Mouse (Mus musculus) embryonic facial prominence, embryonic 14.5 days (tissue): ENCODE measurements at regions not wholly inside any gene's neighbourhood (a gene's known extent, or its start where the extent isn't known, plus 50 kb on each side); places are given as distances from the start of the nearest gene placed in this dataset.
A peak's percentile ranks its signal among the peaks of the same experiment; 100 is the strongest.

Source experiments
- ATAC-seq: fragments of 200-750 bp; cut with Nextera tagmentation; 2 replicates; pipeline ENCODE4 v1.8.0; 2017; ENCODE audit warnings: low read depth, moderate number of reproducible peaks, moderate TSS enrichment
- DNase-seq: peaks from one replicate; pipeline ENCODE4 v3.0.0-alpha.2; 2015; ENCODE audit warnings: low spot score
- H3K27ac ChIP-seq: fragments of 300-500 bp; sonication (generic); replicated peaks from 2 replicates; pipeline ENCODE4 v1.5.1; 2014; ENCODE audit warnings: low read depth, mild to moderate bottlenecking, low read length, moderate library complexity
- H3K27me3 ChIP-seq: fragments of 300-500 bp; sonication (generic); replicated peaks from 2 replicates; pipeline ENCODE4 v1.6.1; 2014; ENCODE audit warnings: low read length; ENCODE audit not compliant: control insufficient read depth, insufficient read depth
- H3K36me3 ChIP-seq: fragments of 300-500 bp; sonication (generic); 2 replicates; pipeline ENCODE4 v1.6.1; 2014; ENCODE audit warnings: low read length, mixed read lengths; ENCODE audit not compliant: control insufficient read depth, insufficient read depth
- H3K4me1 ChIP-seq: fragments of 300-500 bp; sonication (generic); 2 replicates; pipeline ENCODE4 v1.6.1; 2014; ENCODE audit warnings: antibody characterized with exemption, low read length; ENCODE audit not compliant: control insufficient read depth, insufficient read depth
- H3K4me2 ChIP-seq: fragments of 300-500 bp; sonication (generic); 2 replicates; pipeline ENCODE4 v1.6.1; 2014; ENCODE audit warnings: low read depth, mild to moderate bottlenecking, low read length, moderate library complexity, mixed read lengths
- H3K4me3 ChIP-seq: fragments of 300-500 bp; sonication (generic); 2 replicates; pipeline ENCODE4 v1.5.1; 2014; ENCODE audit warnings: low read depth, mild to moderate bottlenecking, low read length
- H3K9ac ChIP-seq: fragments of 300-500 bp; sonication (generic); 2 replicates; pipeline ENCODE4 v1.6.1; 2014; ENCODE audit warnings: low read depth, mild to moderate bottlenecking, low read length, moderate library complexity, mixed read lengths
- H3K9me3 ChIP-seq: fragments of 300-500 bp; sonication (generic); 2 replicates; pipeline ENCODE4 v1.6.1; 2016; ENCODE audit warnings: low read length; ENCODE audit not compliant: control insufficient read depth
- WGBS: fragments of 180-500 bp; shearing (Covaris S2); extraction: QIAGEN DNeasy Blood & Tissue Kit; methylation state at CpG from one replicate; pipeline ENCODE4 v1.1.7; 2014; 5-methylcytosine and 5-hydroxymethylcytosine counted together

GRCm38 (mm10) chr19:26339120-26339519 is 265.7 kb upstream of the Smarca2 start:
- no peaks in the 10 kb centered on the region for H3K36me3 ChIP-seq
- H3K4me1 ChIP-seq, result no peaks in the 10 kb centered on the region
- no peak overlapping the region for H3K4me2 ChIP-seq
- 78% methylated on average over 4 of the region's 4 CpGs for WGBS
- no peaks in the 10 kb centered on the region for H3K27me3 ChIP-seq
- ATAC-seq (no peak), DNase-seq (no peak)
- no peak overlapping the region for H3K4me3 ChIP-seq
- H3K9me3 ChIP-seq, result no peaks in the 10 kb centered on the region
- H3K27ac ChIP-seq, result no peak overlapping the region
- no peak overlapping the region for H3K9ac ChIP-seq

GRCm38 (mm10) chr19:26340155-26340554 is 264.7 kb upstream of the Smarca2 start:
- 45% methylated on average over 3 of the region's 3 CpGs for WGBS
- Histone ChIP-seq H3K36me3 (no peaks in the 10 kb centered on the region), H3K4me1 (no peaks in the 10 kb centered on the region), H3K9ac (no peak overlapping the region), H3K4me3 (no peak overlapping the region), H3K27me3 (no peaks in the 10 kb centered on the region), H3K4me2 (no peak overlapping the region), H3K27ac (no peak overlapping the region), H3K9me3 (no peaks in the 10 kb centered on the region)
- ATAC-seq (no peak; the same call in 1 of the 2 replicates), DNase-seq (peak; percentile 70)

- Histone ChIP-seq H3K4me3 (no peak overlapping the region), H3K27ac (no peak overlapping the region), H3K9me3 (no peaks in the 10 kb centered on the region), H3K4me2 (no peak overlapping the region), H3K4me1 (no peaks in the 10 kb centered on the region), H3K9ac (no peak overlapping the region), H3K36me3 (no peaks in the 10 kb centered on the region), H3K27me3 (no peaks in the 10 kb centered on the region)
- ATAC-seq (no peak), DNase-seq (no peak)
- 88% methylated on average over 7 of the region's 7 CpGs for WGBS
Observed at GRCm38 (mm10) chr19:26355054-26355453, 249.8 kb upstream of the Smarca2 start.

GRCm38 (mm10) chr19:26383961-26384381 is 220.9 kb upstream of the Smarca2 start:
- Histone ChIP-seq H3K4me3 (no peak overlapping the region), H3K4me2 (no peak overlapping the region), H3K9ac (no peak overlapping the region), H3K9me3 (no peaks in the 10 kb centered on the region), H3K4me1 (no peaks in the 10 kb centered on the region; the same call in 1 of the 2 replicates), H3K27ac (no peak overlapping the region), H3K36me3 (no peaks in the 10 kb centered on the region), H3K27me3 (no peaks in the 10 kb centered on the region)
- WGBS, result 61% methylated on average over 4 of the region's 4 CpGs
- no peak for ATAC-seq
- DNase-seq, result peak; percentile 4

- no peak overlapping the region for H3K27ac ChIP-seq
- no peaks in the 10 kb centered on the region; the same call in 1 of the 2 replicates for H3K4me1 ChIP-seq
- no peak overlapping the region for H3K9ac ChIP-seq
- no peaks in the 10 kb centered on the region for H3K9me3 ChIP-seq
- DNase-seq (no peak), ATAC-seq (no peak)
- H3K36me3 ChIP-seq, result no peaks in the 10 kb centered on the region
- no peak overlapping the region for H3K4me2 ChIP-seq
- no peak overlapping the region for H3K4me3 ChIP-seq
- no peaks in the 10 kb centered on the region for H3K27me3 ChIP-seq
Observed at GRCm38 (mm10) chr19:26386075-26386474, 218.8 kb upstream of the Smarca2 start.

- Histone ChIP-seq H3K9me3 (no peaks in the 10 kb centered on the region), H3K36me3 (no peaks in the 10 kb centered on the region), H3K4me1 (no peaks in the 10 kb centered on the region), H3K27me3 (no peaks in the 10 kb centered on the region), H3K4me3 (no peak overlapping the region), H3K4me2 (no peak overlapping the region), H3K9ac (no peak overlapping the region), H3K27ac (no peak overlapping the region)
- 92% methylated on average over 2 of the region's 2 CpGs for WGBS
- ATAC-seq (no peak), DNase-seq (no peak)
Observed at GRCm38 (mm10) chr19:26412684-26413083, 192.2 kb upstream of the Smarca2 start.

- H3K4me1 ChIP-seq, result no peaks in the 10 kb centered on the region
- DNase-seq (no peak), ATAC-seq (no peak)
- no peaks in the 10 kb centered on the region for H3K36me3 ChIP-seq
- H3K27me3 ChIP-seq, result no peaks in the 10 kb centered on the region
- H3K9ac ChIP-seq, result no peak overlapping the region
- 80% methylated on average over 6 of the region's 6 CpGs for WGBS
- no peak overlapping the region for H3K4me3 ChIP-seq
- H3K4me2 ChIP-seq, result no peak overlapping the region
- H3K9me3 ChIP-seq, result no peaks in the 10 kb centered on the region
- no peak overlapping the region for H3K27ac ChIP-seq
Observed at GRCm38 (mm10) chr19:26414476-26415024, 190.3 kb upstream of the Smarca2 start.

- no peaks in the 10 kb centered on the region for H3K4me1 ChIP-seq
- ATAC-seq, result no peak
- no peak overlapping the region for H3K4me3 ChIP-seq
- no peak overlapping the region for H3K9ac ChIP-seq
- no peak for DNase-seq
- no peaks in the 10 kb centered on the region for H3K36me3 ChIP-seq
- no peaks in the 10 kb centered on the region for H3K27me3 ChIP-seq
- H3K27ac ChIP-seq, result no peak overlapping the region
- no peaks in the 10 kb centered on the region for H3K9me3 ChIP-seq
- 80% methylated on average over 2 of the region's 2 CpGs for WGBS
- H3K4me2 ChIP-seq, result no peak overlapping the region
Observed at GRCm38 (mm10) chr19:26419781-26420180, 185.1 kb upstream of the Smarca2 start.

- no peaks in the 10 kb centered on the region for H3K36me3 ChIP-seq
- H3K27ac ChIP-seq, result no peak overlapping the region
- H3K9ac ChIP-seq, result no peak overlapping the region
- ATAC-seq (no peak), DNase-seq (no peak)
- no peaks in the 10 kb centered on the region for H3K9me3 ChIP-seq
- H3K4me2 ChIP-seq, result no peak overlapping the region
- no peak overlapping the region for H3K4me3 ChIP-seq
- 87% methylated on average over 2 of the region's 2 CpGs for WGBS
- no peaks in the 10 kb centered on the region for H3K27me3 ChIP-seq
- H3K4me1 ChIP-seq, result no peaks in the 10 kb centered on the region
Observed at GRCm38 (mm10) chr19:26439163-26439562, 165.7 kb upstream of the Smarca2 start.
